Mouse (Mus musculus) gastrocnemius, adult 8-10 months (tissue): Measurements from ENCODE around the gene Sf3b4. TPM values are rescaled to one million over a fixed set of nuclear protein-coding genes. Genes with fewer than 3 reads are reported as not detected.
A peak's percentile ranks its signal among the peaks of the same experiment; 100 is the strongest.

Experiments used
- DNase-seq, 2 experiments: peaks; one replicate each; pipeline ENCODE4 v3.0.0; 2022; ENCODE audit warnings: low spot score in 2 of 2
- total RNA-seq, 4 experiments: library from RNA; stranded (reverse); gene quantifications; 2 replicates each; pipeline ENCODE4 v1.2.4; 2022

Sf3b4 gene
- total RNA-seq, result 10 to 100 TPM in 3 of 4 experiments, 1 to 10 TPM in 1; 9.9 to 12.9 (median 11.6) TPM

- peak; percentile 67 to 75 for DNase-seq
Measured at GRCm38 (mm10) chr3:96172197-96173178, at the start of gene Sf3b4. Gene Sf3b4, plus strand, starts transcription at chr3:96172332.

- no peak for DNase-seq
Measured at GRCm38 (mm10) chr3:96124235-96124634, 47.9 kb upstream of the Sf3b4 start.

- no peak for DNase-seq
Measured at GRCm38 (mm10) chr3:96128128-96128527, 44.0 kb upstream of the Sf3b4 start.

- no peak for DNase-seq
Measured at GRCm38 (mm10) chr3:96132478-96132877, 39.7 kb upstream of the Sf3b4 start.

- no peak for DNase-seq
Measured at GRCm38 (mm10) chr3:96133327-96133905, 38.7 kb upstream of the Sf3b4 start.

- no peak for DNase-seq
Measured at GRCm38 (mm10) chr3:96135011-96135410, 37.1 kb upstream of the Sf3b4 start.

GRCm38 (mm10) chr3:96147950-96148349 lies 24.2 kb upstream of the Sf3b4 start:
- no peak for DNase-seq

GRCm38 (mm10) chr3:96151836-96152235 lies 20.3 kb upstream of the Sf3b4 start:
- DNase-seq, result no peak

- no peak for DNase-seq
Measured at GRCm38 (mm10) chr3:96152611-96153010, 19.5 kb upstream of the Sf3b4 start.

GRCm38 (mm10) chr3:96155501-96155900 lies 16.6 kb upstream of the Sf3b4 start:
- no peak for DNase-seq

- no peak for DNase-seq
Measured at GRCm38 (mm10) chr3:96159820-96160219, 12.3 kb upstream of the Sf3b4 start.

GRCm38 (mm10) chr3:96160222-96160802 lies 11.8 kb upstream of the Sf3b4 start:
- DNase-seq, result peak; percentile 47 to 48

- peak; percentile 34 to 35 for DNase-seq
Measured at GRCm38 (mm10) chr3:96160803-96161516, 11.2 kb upstream of the Sf3b4 start.

- no peak for DNase-seq
Measured at GRCm38 (mm10) chr3:96161869-96162840, 10.0 kb upstream of the Sf3b4 start, which contains the start of gene Mtmr11. Gene Mtmr11, plus strand, starts transcription at chr3:96162004.

GRCm38 (mm10) chr3:96163040-96163439 lies 9.1 kb upstream of the Sf3b4 start:
- DNase-seq, result no peak

GRCm38 (mm10) chr3:96168466-96169158 lies 3.5 kb upstream of the Sf3b4 start:
- no peak for DNase-seq

GRCm38 (mm10) chr3:96170276-96170675 lies 1.9 kb upstream of the Sf3b4 start:
- no peak for DNase-seq

GRCm38 (mm10) chr3:96170976-96171545 lies 1.1 kb upstream of the Sf3b4 start:
- DNase-seq, result no peak

GRCm38 (mm10) chr3:96171583-96172196 lies 442 bp upstream of the Sf3b4 start:
- no peak for DNase-seq
